Mouse (Mus musculus) myocyte (in vitro differentiated cells): ENCODE measurements around the gene Kank2.
"Not testable (repeated sequence)": the region's sequence is repeated elsewhere in the genome, so short reads cannot be mapped to it uniquely, and the experiment has no call there.

ENCODE experiments used
- CEBPB ChIP-seq: IDR thresholded peaks from 2 replicates; pipeline ENCODE4 v1.6.1; 2011; ENCODE audit warnings: mild to moderate bottlenecking, moderate library complexity; ENCODE audit not compliant: poor library complexity, insufficient read depth, severe bottlenecking
- E2F4 ChIP-seq: IDR thresholded peaks from one replicate; pipeline ENCODE4 v1.6.1; 2011; ENCODE audit warnings: mild to moderate bottlenecking, control low read depth, moderate library complexity; ENCODE audit not compliant: insufficient read depth
- MAX ChIP-seq: IDR thresholded peaks from one replicate; pipeline ENCODE4 v1.6.1; 2011; ENCODE audit warnings: low read depth, mild to moderate bottlenecking, control low read depth
- MYOD1 ChIP-seq, 3 experiments: IDR thresholded peaks; one replicate each; pipeline ENCODE4 v1.6.1; 2011; ENCODE audit warnings: control low read depth in 2 of 3, low read depth in 2 of 3, mild to moderate bottlenecking in 2 of 3, moderate library complexity in 1 of 3; ENCODE audit not compliant: insufficient read length in 2 of 3, control insufficient read depth in 1 of 3
- POLR2A ChIP-seq: IDR thresholded peaks from one replicate; pipeline ENCODE4 v1.6.1; 2011; ENCODE audit warnings: low read depth, mild to moderate bottlenecking, control low read depth, moderate library complexity; ENCODE audit not compliant: insufficient read length
- POLR2AphosphoS2 ChIP-seq: IDR thresholded peaks from one replicate; pipeline ENCODE4 v1.6.1; 2011; ENCODE audit warnings: low read depth, control low read depth; ENCODE audit not compliant: insufficient read length
- USF1 ChIP-seq: IDR thresholded peaks from one replicate; pipeline ENCODE4 v1.6.1; 2011; ENCODE audit warnings: low read depth, mild to moderate bottlenecking, control low read depth, moderate library complexity

GRCm38 (mm10) chr9:21786309-21786708, 12.2 kb downstream of the Kank2 start:
- TF ChIP-seq POLR2A; USF1; MAX; POLR2AphosphoS2; CEBPB; E2F4; MYOD1 (IDR thresholded peaks at IDR 0.05; ENCODE audit: control insufficient read depth in 1 of 3, insufficient read length in 2 of 3, low read depth in 2 of 3): not testable (repeated sequence)
